Mouse (Mus musculus) MEL (cell line): Measurements from ENCODE around the gene Rapgef1.

Experiments
- BHLHE40 ChIP-seq: IDR thresholded peaks from 2 replicates; pipeline ENCODE4 v1.6.1; 2012; ENCODE audit warnings: low read depth, mild to moderate bottlenecking, inconsistent platforms, low read length, improper control_type of control experiment, borderline replicate concordance
- CTCF ChIP-seq, 3 experiments: IDR thresholded peaks in 2 of 3; conservative IDR thresholded peaks in 1 of 3; 2 replicates each; pipeline ENCODE4 v1.5.1; 2011 to 2012; ENCODE audit warnings: low read length in 3 of 3, low read depth in 2 of 3, mild to moderate bottlenecking in 2 of 3, improper control_type of control experiment in 1 of 3, inconsistent platforms in 1 of 3, mixed read lengths in 1 of 3, moderate library complexity in 1 of 3; ENCODE audit not compliant: control insufficient read depth in 1 of 3, insufficient read depth in 1 of 3, poor library complexity in 1 of 3, severe bottlenecking in 1 of 3
- EP300 ChIP-seq, 2 experiments: IDR thresholded peaks; 2 replicates each; pipeline ENCODE4 v1.6.1; 2011; ENCODE audit warnings: improper control_type of control experiment in 2 of 2, low read length in 2 of 2, low read depth in 1 of 2, mild to moderate bottlenecking in 1 of 2
- ETS1 ChIP-seq: IDR thresholded peaks from 2 replicates; pipeline ENCODE4 v1.6.1; 2012; ENCODE audit warnings: low read depth, mild to moderate bottlenecking, inconsistent platforms, low read length, improper control_type of control experiment, moderate library complexity
- HCFC1 ChIP-seq: IDR thresholded peaks from 2 replicates; pipeline ENCODE4 v1.6.1; 2012; ENCODE audit warnings: low read depth, mild to moderate bottlenecking, inconsistent platforms, low read length, improper control_type of control experiment, moderate library complexity
- MAFK ChIP-seq: IDR thresholded peaks from 2 replicates; pipeline ENCODE4 v1.6.1; 2011; ENCODE audit warnings: low read depth, mild to moderate bottlenecking, low read length, improper control_type of control experiment, borderline replicate concordance
- MXI1 ChIP-seq: IDR thresholded peaks from 2 replicates; pipeline ENCODE4 v1.6.1; 2011; ENCODE audit warnings: mild to moderate bottlenecking, low read depth, low read length, improper control_type of control experiment
- NRF1 ChIP-seq: IDR thresholded peaks from 2 replicates; pipeline ENCODE4 v1.6.1; 2014; ENCODE audit warnings: low read depth, mild to moderate bottlenecking, inconsistent platforms, low read length, improper control_type of control experiment, moderate library complexity; ENCODE audit not compliant: poor library complexity, insufficient read depth, severe bottlenecking
- POLR2A ChIP-seq, 2 experiments: IDR thresholded peaks; 2 replicates each; pipeline ENCODE4 v1.6.1; 2011 to 2012; ENCODE audit warnings: low read length in 2 of 2, mild to moderate bottlenecking in 2 of 2, control low read depth in 1 of 2, improper control_type of control experiment in 1 of 2, low read depth in 1 of 2, moderate library complexity in 1 of 2; ENCODE audit not compliant: control insufficient read depth in 1 of 2, insufficient read depth in 1 of 2, poor library complexity in 1 of 2
- TBP ChIP-seq: IDR thresholded peaks from 2 replicates; pipeline ENCODE4 v1.8.0; 2011; ENCODE audit warnings: low read depth, low read length, improper control_type of control experiment
- USF2 ChIP-seq, 2 experiments: IDR thresholded peaks; 2 replicates each; pipeline ENCODE4 v1.6.1; 2011 to 2012; ENCODE audit warnings: improper control_type of control experiment in 2 of 2, low read length in 2 of 2, borderline replicate concordance in 1 of 2, inconsistent platforms in 1 of 2, low read depth in 1 of 2, mild to moderate bottlenecking in 1 of 2; ENCODE audit not compliant: insufficient read depth in 1 of 2
- ZNF384 ChIP-seq: IDR thresholded peaks from 2 replicates; pipeline ENCODE4 v1.6.1; 2012; ENCODE audit warnings: low read depth, mild to moderate bottlenecking, inconsistent platforms, low read length, improper control_type of control experiment

GRCm38 (mm10) chr2:29621163-29621562 lies 1.6 kb downstream of the Rapgef1 start:
- TF ChIP-seq CTCF (IDR thresholded peaks at IDR 0.05 in 2 of 3, conservative IDR thresholded peaks at IDR 0.05 in 1 of 3; ENCODE audit: control insufficient read depth in 1 of 3, insufficient read depth in 1 of 3, low read depth in 2 of 3, low read length in 3 of 3, poor library complexity in 1 of 3, severe bottlenecking in 1 of 3) (no peak), POLR2A (IDR thresholded peaks at IDR 0.05; ENCODE audit: control insufficient read depth in 1 of 2, insufficient read depth in 1 of 2, low read depth in 1 of 2, low read length in 2 of 2, poor library complexity in 1 of 2) (no peak), TBP (no peak), USF2 (IDR thresholded peaks at IDR 0.05; ENCODE audit: borderline replicate concordance in 1 of 2, insufficient read depth in 1 of 2, low read depth in 1 of 2, low read length in 2 of 2) (no peak), EP300 (IDR thresholded peaks at IDR 0.05; ENCODE audit: low read depth in 1 of 2, low read length in 2 of 2) (no peak), HCFC1 (no peak), ZNF384 (no peak), BHLHE40 (no peak), NRF1 (no peak), MAFK (no peak), ETS1 (no peak), MXI1 (no peak)
